Mouse (Mus musculus) heart, postnatal 14 days (tissue): ENCODE data around the gene Cacnb1. TPM values are rescaled to one million over a fixed set of nuclear protein-coding genes. Genes with fewer than 3 reads are reported as not detected.

Experiments
- DNase-seq, 2 experiments: peaks; one replicate each; pipeline ENCODE4 v3.0.0; 2021 to 2022
- intact Hi-C: fragments of 180-260 bp; cut with DNase I; formaldehyde crosslinking; loops from one replicate; pipeline ENCODE4 v1.15.1; 2025
- long read RNA-seq, 2 experiments: library from polyadenylated mRNA; stranded (forward); transcript quantifications; one replicate each; pipeline ENCODE4 v2.0.0; 2021
- total RNA-seq, 2 experiments: library from RNA; stranded (reverse); gene quantifications; 2 replicates each; pipeline ENCODE4 v1.2.3; 2021

Cacnb1 gene
- total RNA-seq, result 1 to 10 TPM; 5.5 to 6.9 TPM
- long read RNA-seq, experiment 1, transcript Cacnb1-202 (13 exons, 1,880 nt), result major isoform, 7 of 12 reads
- long read RNA-seq, experiment 1, partial matches to known transcripts, result 0 of 12 reads
- long read RNA-seq, experiment 1, other reads (novel, unspliced or antisense), result 5 of 12 reads
- long read RNA-seq, experiment 2, transcript Cacnb1-202 (13 exons, 1,880 nt), result major isoform, 5 of 11 reads
- long read RNA-seq, experiment 2, partial matches to known transcripts, result 1 of 11 reads
- long read RNA-seq, experiment 2, other reads (novel, unspliced or antisense), result 5 of 11 reads

GRCm38 (mm10) chr11:98022555-98023371 lies at the start of gene Cacnb1:
Gene Cacnb1, minus strand, starts transcription at chr11:98023034.
- DNase-seq, result peak; percentile 76 to 79
- intact Hi-C loops, result loop anchor here (2.0 kb wide), 1 partner anchor 34 kb away; no protein-coding TSS in a partner anchor

GRCm38 (mm10) chr11:98067255-98067654 lies 44.4 kb upstream of the Cacnb1 start:
- intact Hi-C loops, result no loop called here
- no peak for DNase-seq

- DNase-seq, result no peak
- intact Hi-C loops, result no loop called here
These were observed 43.4 kb upstream of the Cacnb1 start for GRCm38 (mm10) chr11:98066201-98066600.

- intact Hi-C loops, result no loop called here
- peak; percentile 52 to 76 for DNase-seq
These were observed 39.2 kb upstream of the Cacnb1 start for GRCm38 (mm10) chr11:98061904-98062562.

GRCm38 (mm10) chr11:98061441-98061840 lies 38.6 kb upstream of the Cacnb1 start:
- intact Hi-C loops, result no loop called here
- DNase-seq, result no peak

- intact Hi-C loops, result no loop called here
- no peak for DNase-seq
These were observed 37.4 kb upstream of the Cacnb1 start for GRCm38 (mm10) chr11:98060104-98060692.

- no peak for DNase-seq
- intact Hi-C loops, result no loop called here
These were observed 36.8 kb upstream of the Cacnb1 start for GRCm38 (mm10) chr11:98059662-98060061.

GRCm38 (mm10) chr11:98057998-98058397 lies 35.2 kb upstream of the Cacnb1 start:
- intact Hi-C loops, result no loop called here
- no peak for DNase-seq

- intact Hi-C loops, result no loop called here
- DNase-seq, result peak in 1 of 2 experiments; percentile 31
These were observed 34.6 kb upstream of the Cacnb1 start for GRCm38 (mm10) chr11:98057466-98057865.

GRCm38 (mm10) chr11:98052989-98053834 lies 30.4 kb upstream of the Cacnb1 start, which contains the start of gene Stac2:
Gene Stac2, minus strand, starts transcription at chr11:98053462.
- DNase-seq, result peak; percentile 73
- intact Hi-C loops, result no loop called here

GRCm38 (mm10) chr11:98052129-98052988 lies 29.5 kb upstream of the Cacnb1 start:
- intact Hi-C loops, result no loop called here
- DNase-seq, result no peak

- intact Hi-C loops, result no loop called here
These were observed 28.8 kb upstream of the Cacnb1 start for GRCm38 (mm10) chr11:98051611-98052128.

GRCm38 (mm10) chr11:98050940-98051339 lies 28.1 kb upstream of the Cacnb1 start:
- intact Hi-C loops, result no loop called here
- no peak for DNase-seq

More at GRCm38 (mm10) chr11:98051611-98052128, 28.8 kb upstream of the Cacnb1 start:
- DNase-seq, result no peak

- DNase-seq, result no peak
- intact Hi-C loops, result no loop called here
These were observed 27.6 kb upstream of the Cacnb1 start for GRCm38 (mm10) chr11:98050520-98050815.

GRCm38 (mm10) chr11:98049672-98050519 lies 27.1 kb upstream of the Cacnb1 start:
- intact Hi-C loops, result no loop called here
- no peak for DNase-seq

- intact Hi-C loops, result no loop called here
- peak; percentile 42 to 69 for DNase-seq
These were observed 24.9 kb upstream of the Cacnb1 start for GRCm38 (mm10) chr11:98047745-98048144.

- intact Hi-C loops, result no loop called here
- DNase-seq, result no peak
These were observed 23.6 kb upstream of the Cacnb1 start for GRCm38 (mm10) chr11:98046466-98046865.

- intact Hi-C loops, result no loop called here
These were observed 22.8 kb upstream of the Cacnb1 start for GRCm38 (mm10) chr11:98045596-98045995.

More at GRCm38 (mm10) chr11:98045596-98045995, 22.8 kb upstream of the Cacnb1 start:
- no peak for DNase-seq
